Mouse (Mus musculus) CH12.LX (cell line): ENCODE results near the gene A930009A15Rik. TPM values are rescaled to one million over a fixed set of nuclear protein-coding genes. Genes with fewer than 3 reads are reported as not detected.

ENCODE experiments used
- DNase-seq: peaks from one replicate; pipeline ENCODE4 v3.0.0-alpha.2; 2013; ENCODE audit errors: extremely low read depth
- H3K27ac ChIP-seq: 2 replicates; pipeline ENCODE4 v1.5.1; 2012; ENCODE audit warnings: low read depth, mild to moderate bottlenecking, control low read depth, moderate library complexity; ENCODE audit not compliant: insufficient read depth
- H3K27me3 ChIP-seq: replicated peaks from 2 replicates; pipeline ENCODE3; 2012; ENCODE audit warnings: inconsistent platforms
- H3K36me3 ChIP-seq, 2 experiments: replicated peaks in 1 of 2; 2 replicates each; pipeline versions ENCODE3 to v1.6.1; 2012; ENCODE audit warnings: inconsistent platforms in 1 of 2, low read length in 1 of 2, mild to moderate bottlenecking in 1 of 2, mixed read lengths in 1 of 2, moderate library complexity in 1 of 2; ENCODE audit not compliant: control insufficient read depth in 1 of 2, insufficient read depth in 1 of 2
- H3K4me1 ChIP-seq, 2 experiments: 2 replicates each; pipeline ENCODE4 v1.6.1; 2012; ENCODE audit warnings: inconsistent platforms in 1 of 2, moderate library complexity in 1 of 2; ENCODE audit not compliant: insufficient read depth in 2 of 2, control insufficient read depth in 1 of 2
- H3K4me2 ChIP-seq: 2 replicates; pipeline ENCODE4 v1.6.1; 2012; ENCODE audit warnings: low read depth, mild to moderate bottlenecking, control low read depth; ENCODE audit not compliant: poor library complexity, insufficient read depth, severe bottlenecking
- H3K4me3 ChIP-seq, 3 experiments: fragments of 150-350 bp in 1 of 3; sonication (generic) in 1 of 3; replicated peaks in 1 of 3; 2 replicates each; pipeline versions ENCODE3 to v1.5.1; 2011 to 2012; ENCODE audit warnings: low read depth in 2 of 3, low read length in 2 of 3, mild to moderate bottlenecking in 2 of 3, moderate library complexity in 2 of 3, control low read depth in 1 of 3, improper control_type of control experiment in 1 of 3, inconsistent platforms in 1 of 3, mixed read lengths in 1 of 3; ENCODE audit not compliant: poor library complexity in 1 of 3
- H3K79me2 ChIP-seq: replicated peaks from 2 replicates; pipeline ENCODE4 v1.6.1; 2012; ENCODE audit warnings: mild to moderate bottlenecking, moderate library complexity; ENCODE audit not compliant: control insufficient read depth, poor library complexity, insufficient read depth, severe bottlenecking; ENCODE audit errors: extremely low read depth
- H3K9ac ChIP-seq: 2 replicates; pipeline ENCODE4 v1.6.1; 2012; ENCODE audit warnings: low read depth, mild to moderate bottlenecking, control low read depth, moderate library complexity; ENCODE audit not compliant: insufficient read depth
- H3K9me3 ChIP-seq: replicated peaks from 2 replicates; pipeline ENCODE3; 2012; ENCODE audit warnings: low read length, inconsistent platforms, mixed read lengths
- BHLHE40 ChIP-seq: IDR thresholded peaks from 2 replicates; pipeline ENCODE4 v1.6.1; 2011; ENCODE audit warnings: mild to moderate bottlenecking, low read depth, low read length, improper control_type of control experiment
- CHD1 ChIP-seq: IDR thresholded peaks from 2 replicates; pipeline ENCODE4 v1.6.1; 2012; ENCODE audit warnings: low read depth, low read length, improper control_type of control experiment, inconsistent platforms
- CHD2 ChIP-seq: IDR thresholded peaks from 2 replicates; pipeline ENCODE4 v1.6.1; 2011; ENCODE audit warnings: low read length, improper control_type of control experiment
- E2F4 ChIP-seq: IDR thresholded peaks from 2 replicates; pipeline ENCODE4 v1.6.1; 2011; ENCODE audit warnings: low read depth, low read length, improper control_type of control experiment; ENCODE audit not compliant: insufficient replicate concordance
- ELF1 ChIP-seq: IDR thresholded peaks from 2 replicates; pipeline ENCODE4 v1.6.1; 2014; ENCODE audit warnings: low read depth, mild to moderate bottlenecking, inconsistent platforms, low read length, improper control_type of control experiment
- EP300 ChIP-seq: IDR thresholded peaks from 2 replicates; pipeline ENCODE4 v1.6.1; 2011; ENCODE audit warnings: low read length, improper control_type of control experiment
- GABPA ChIP-seq: IDR thresholded peaks from 2 replicates; pipeline ENCODE4 v1.6.1; 2012; ENCODE audit warnings: low read depth, low read length, improper control_type of control experiment, inconsistent platforms; ENCODE audit not compliant: insufficient replicate concordance
- HCFC1 ChIP-seq: IDR thresholded peaks from 2 replicates; pipeline ENCODE4 v1.6.1; 2012; ENCODE audit warnings: low read depth, mild to moderate bottlenecking, inconsistent platforms, low read length, improper control_type of control experiment
- JUN ChIP-seq: IDR thresholded peaks from 2 replicates; pipeline ENCODE4 v1.6.1; 2011; ENCODE audit warnings: low read depth, mild to moderate bottlenecking, low read length, improper control_type of control experiment, moderate library complexity; ENCODE audit not compliant: insufficient read depth
- MAFK ChIP-seq: IDR thresholded peaks from 2 replicates; pipeline ENCODE4 v1.6.1; 2011; ENCODE audit warnings: low read length, improper control_type of control experiment; ENCODE audit not compliant: insufficient replicate concordance
- MXI1 ChIP-seq: IDR thresholded peaks from 2 replicates; pipeline ENCODE4 v1.6.1; 2011; ENCODE audit warnings: mild to moderate bottlenecking, low read depth, low read length, improper control_type of control experiment
- MYC ChIP-seq: IDR thresholded peaks from 2 replicates; pipeline ENCODE4 v1.6.1; 2011; ENCODE audit warnings: low read depth, mild to moderate bottlenecking, improper control_type of control experiment, low read length
- NELFE ChIP-seq: IDR thresholded peaks from 2 replicates; pipeline ENCODE4 v1.6.1; 2011; ENCODE audit warnings: low read depth, low read length, improper control_type of control experiment
- PAX5 ChIP-seq: IDR thresholded peaks from 2 replicates; pipeline ENCODE4 v1.6.1; 2012; ENCODE audit warnings: low read length, inconsistent platforms, mixed read lengths
- POLR2A ChIP-seq: IDR thresholded peaks from 2 replicates; pipeline ENCODE4 v1.6.1; 2011; ENCODE audit warnings: low read depth, mild to moderate bottlenecking, improper control_type of control experiment, low read length
- RAD21 ChIP-seq: IDR thresholded peaks from 2 replicates; pipeline ENCODE4 v1.6.1; 2011; ENCODE audit warnings: low read depth, mild to moderate bottlenecking, low read length, improper control_type of control experiment, moderate library complexity
- RCOR1 ChIP-seq: conservative IDR thresholded peaks from 2 replicates; pipeline ENCODE4 v1.6.1; 2012; ENCODE audit warnings: low read depth, mild to moderate bottlenecking, inconsistent platforms, low read length, improper control_type of control experiment
- SIN3A ChIP-seq: IDR thresholded peaks from 2 replicates; pipeline ENCODE4 v1.6.1; 2012; ENCODE audit warnings: low read length, improper control_type of control experiment, inconsistent platforms
- TBP ChIP-seq: conservative IDR thresholded peaks from 2 replicates; pipeline ENCODE4 v1.6.1; 2011; ENCODE audit warnings: low read depth, low read length, improper control_type of control experiment
- UBTF ChIP-seq: IDR thresholded peaks from 2 replicates; pipeline ENCODE4 v1.6.1; 2012; ENCODE audit warnings: low read depth, mild to moderate bottlenecking, inconsistent platforms, low read length, improper control_type of control experiment, moderate library complexity
- USF1 ChIP-seq: IDR thresholded peaks from 2 replicates; pipeline ENCODE4 v1.6.1; 2014; ENCODE audit warnings: low read depth, mild to moderate bottlenecking, inconsistent platforms, low read length, improper control_type of control experiment
- USF2 ChIP-seq: conservative IDR thresholded peaks from 2 replicates; pipeline ENCODE4 v1.6.1; 2011; ENCODE audit warnings: low read depth, low read length, improper control_type of control experiment
- ZC3H11A ChIP-seq: IDR thresholded peaks from 2 replicates; pipeline ENCODE4 v1.6.1; 2012; ENCODE audit warnings: low read depth, mild to moderate bottlenecking, inconsistent platforms, low read length, improper control_type of control experiment
- ZMIZ1 ChIP-seq: IDR thresholded peaks from 2 replicates; pipeline ENCODE4 v1.6.1; 2012; ENCODE audit warnings: low read depth, mild to moderate bottlenecking, inconsistent platforms, low read length, improper control_type of control experiment
- ZNF384 ChIP-seq: IDR thresholded peaks from 2 replicates; pipeline ENCODE4 v1.6.1; 2012; ENCODE audit warnings: low read depth, low read length, improper control_type of control experiment, inconsistent platforms
- dilution Hi-C: fragments of 300-500 bp; cut with MboI; formaldehyde crosslinking; loops from 2 replicates; pipeline ENCODE4 v1.14.3; 2020; ENCODE audit warnings: low sequenced_read_pairs; ENCODE audit not compliant: extremely low pct_unique_long_range_greater_than_20kb, extremely low pct_ligation_motif_present
- in situ Hi-C: fragments of 300-500 bp; cut with MboI; formaldehyde crosslinking; loops from 3 replicates; pipeline ENCODE4 v1.14.3; 2019; ENCODE audit warnings: low sequenced_read_pairs, low pct_ligation_motif_present, low pct_unique_long_range_greater_than_20kb, mixed read lengths
- polyA plus RNA-seq: library from polyadenylated mRNA; unstranded; fragments of >175 nt; gene quantifications from 2 replicates; pipeline ENCODE4 v1.2.1, GENCODE M21; 2012; ENCODE audit warnings: low read depth; ENCODE audit not compliant: insufficient read length
- total RNA-seq, 2 experiments: library from RNA; depleted of rRNA; stranded (reverse); fragments of 300-350 nt in 1 of 2; fragments of >200 nt in 1 of 2; gene quantifications; 2 replicates each; pipeline ENCODE4 v1.2.3; 2012 to 2014

The A930009A15Rik gene
- total and polyA plus RNA-seq, 3 experiments: not detected

- in situ Hi-C loops: no loop called here
- no peak overlapping the region for H3K9ac ChIP-seq
- H3K79me2 ChIP-seq: no peaks in the 10 kb centered on the region
- H3K4me2 ChIP-seq: no peak overlapping the region
- no peaks in the 10 kb centered on the region for H3K27me3 ChIP-seq
- no peak for DNase-seq
- TF ChIP-seq ZMIZ1: no peak
- TF ChIP-seq RCOR1: no peak
- TF ChIP-seq SIN3A: no peak
- no peak for TF ChIP-seq EP300
- no peak for TF ChIP-seq BHLHE40
- no peak for TF ChIP-seq GABPA
- TF ChIP-seq MYC: no peak
- no peak for TF ChIP-seq MXI1
- TF ChIP-seq PAX5: no peak
- TF ChIP-seq ELF1: no peak
- TF ChIP-seq CHD1: no peak
- TF ChIP-seq E2F4: no peak
- no peak for TF ChIP-seq HCFC1
- no peak for TF ChIP-seq TBP
- TF ChIP-seq CHD2: no peak
- no peak for TF ChIP-seq NELFE
- no peak for TF ChIP-seq MAFK
- no peak for TF ChIP-seq RAD21
- no peak for TF ChIP-seq USF1
- no peak overlapping the region for H3K27ac ChIP-seq
- no peaks in the 10 kb centered on the region for H3K36me3 ChIP-seq
- no peak overlapping the region for H3K4me3 ChIP-seq
- 0 out of 4 replicates have a peak, but pooled peaks cover under 1% of the 10 kb centered on the region in 2 experiments for H3K4me1 ChIP-seq
- H3K9me3 ChIP-seq: no peaks in the 10 kb centered on the region
- dilution Hi-C loops: no loop called here
Observed at GRCm38 (mm10) chr10:115555191-115555765, 14.5 kb upstream of the A930009A15Rik start.

- peak overlapping the region; percentile 23 for H3K4me2 ChIP-seq
- in situ Hi-C loops: no loop called here
- no peak overlapping the region for H3K27ac ChIP-seq
- no peak for DNase-seq
- H3K36me3 ChIP-seq: no peaks in the 10 kb centered on the region
- no peak overlapping the region for H3K4me3 ChIP-seq
- no peak overlapping the region for H3K9ac ChIP-seq
- H3K4me1 ChIP-seq: no peaks in the 10 kb centered on the region
- TF ChIP-seq POLR2A (no peak), ZMIZ1 (no peak), MYC (no peak), USF2 (no peak), ZNF384 (no peak), EP300 (no peak), ELF1 (no peak), JUN (no peak), UBTF (no peak), BHLHE40 (no peak), ZC3H11A (no peak)
- no peaks in the 10 kb centered on the region for H3K9me3 ChIP-seq
- H3K27me3 ChIP-seq: no peaks in the 10 kb centered on the region
- dilution Hi-C loops: no loop called here
- no peaks in the 10 kb centered on the region for H3K79me2 ChIP-seq
Observed at GRCm38 (mm10) chr10:115556738-115557242, 13.0 kb upstream of the A930009A15Rik start.
